Mouse (Mus musculus) heart, adult 2 months (tissue): ENCODE results near the gene Trpm1. TPM values are rescaled to one million over a fixed set of nuclear protein-coding genes. Genes with fewer than 3 reads are reported as not detected.

Experiments
- DNase-seq, 2 experiments: peaks; one replicate each; pipeline ENCODE4 v3.0.0; 2021
- H3K27ac ChIP-seq: fragments of 200-600 bp; 2 replicates; pipeline ENCODE4 v1.8.1; 2022
- H3K27me3 ChIP-seq: fragments of 200-500 bp; 2 replicates; pipeline ENCODE4 v1.6.1; 2012; ENCODE audit warnings: mild to moderate bottlenecking, low read length, inconsistent platforms, mixed read lengths; ENCODE audit not compliant: control insufficient read depth, insufficient read depth
- H3K36me3 ChIP-seq: fragments of 200-500 bp; 2 replicates; pipeline ENCODE4 v1.6.1; 2012; ENCODE audit warnings: low read length, inconsistent platforms; ENCODE audit not compliant: control insufficient read depth, insufficient read depth
- H3K4me1 ChIP-seq: fragments of 200-500 bp; 2 replicates; pipeline ENCODE4 v1.6.1; 2011; ENCODE audit warnings: low read length; ENCODE audit not compliant: control insufficient read depth, insufficient read depth
- H3K4me3 ChIP-seq: fragments of 200-600 bp; 2 replicates; pipeline ENCODE4 v1.8.1; 2022
- H3K79me2 ChIP-seq: fragments of 200-500 bp; replicated peaks from 2 replicates; pipeline ENCODE4 v1.6.1; 2012; ENCODE audit warnings: mild to moderate bottlenecking, inconsistent platforms, low read length, moderate library complexity, mixed read lengths; ENCODE audit not compliant: control insufficient read depth, insufficient read depth
- H3K9ac ChIP-seq: fragments of 200-500 bp; 2 replicates; pipeline ENCODE4 v1.6.1; 2012; ENCODE audit warnings: low read depth, mild to moderate bottlenecking, control low read depth, inconsistent platforms, low read length, mixed read lengths
- CTCF ChIP-seq: fragments of 200-600 bp; IDR thresholded peaks from 2 replicates; pipeline ENCODE4 v1.8.1; 2022; ENCODE audit warnings: antibody characterized with exemption, mild to moderate bottlenecking, moderate library complexity
- EP300 ChIP-seq: fragments of 200-500 bp; IDR thresholded peaks from 2 replicates; pipeline ENCODE4 v1.6.1; 2011; ENCODE audit warnings: low read depth, low read length, control low read depth; ENCODE audit not compliant: insufficient read depth
- POLR2A ChIP-seq: fragments of 200-500 bp; IDR thresholded peaks from 2 replicates; pipeline ENCODE4 v1.6.1; 2011; ENCODE audit warnings: mild to moderate bottlenecking, low read depth, low read length, control low read depth; ENCODE audit not compliant: insufficient read depth
- WGBS: fragments of 180-500 bp; shearing (Covaris S2); methylation state at CpG from one replicate; pipeline ENCODE4 v1.1.7; 2018; 5-methylcytosine and 5-hydroxymethylcytosine counted together
- intact Hi-C: fragments of 180-260 bp; cut with DNase I; formaldehyde crosslinking; loops from one replicate; pipeline ENCODE4 v1.15.1; 2025
- polyA plus RNA-seq: library from polyadenylated mRNA; depleted of rRNA; stranded (reverse); fragments of >200 nt; gene quantifications from 2 replicates; pipeline ENCODE4 v1.2.3, GENCODE M21; 2012
- total RNA-seq, 2 experiments: library from RNA; stranded (reverse); gene quantifications; 2 replicates each; pipeline ENCODE4 v1.2.3; 2021

The Trpm1 gene
- total and polyA plus RNA-seq, 3 experiments = 0.06 TPM; not detected in 2

GRCm38 (mm10) chr7:64249715-64250114 is 96.1 kb downstream of the Trpm1 start:
- peak in 1 of 2 experiments; percentile 24 for DNase-seq
- no peaks in the 10 kb centered on the region for H3K79me2 ChIP-seq
- no peak overlapping the region for H3K9ac ChIP-seq
- WGBS = 16% methylated on average over 4 of the region's 4 CpGs
- H3K4me1 ChIP-seq = peaks cover 4% of the 10 kb centered on the region; the same call in 1 of the 2 replicates
- TF ChIP-seq EP300 = 0 out of 2 replicates have a peak, but pooled peaks have one; percentile 27
- no peak for TF ChIP-seq POLR2A
- no peak overlapping the region for H3K27ac ChIP-seq
- H3K36me3 ChIP-seq = no peaks in the 10 kb centered on the region
- intact Hi-C loops = no loop called here
- H3K27me3 ChIP-seq = no peaks in the 10 kb centered on the region
- no peak overlapping the region for H3K4me3 ChIP-seq

- H3K27ac ChIP-seq = no peak overlapping the region
- WGBS = 85% methylated on average over 7 of the region's 7 CpGs
- H3K27me3 ChIP-seq = no peaks in the 10 kb centered on the region
- H3K36me3 ChIP-seq = no peaks in the 10 kb centered on the region
- DNase-seq = no peak
- H3K4me1 ChIP-seq = peaks cover 4% of the 10 kb centered on the region; the same call in 1 of the 2 replicates
- no peak overlapping the region for H3K9ac ChIP-seq
- TF ChIP-seq EP300 = no peak
- TF ChIP-seq CTCF = no peak
- TF ChIP-seq POLR2A = no peak
- intact Hi-C loops = no loop called here
- no peak overlapping the region for H3K4me3 ChIP-seq
- H3K79me2 ChIP-seq = no peaks in the 10 kb centered on the region
Observed at GRCm38 (mm10) chr7:64250417-64250816, 96.8 kb downstream of the Trpm1 start.

DNA sequence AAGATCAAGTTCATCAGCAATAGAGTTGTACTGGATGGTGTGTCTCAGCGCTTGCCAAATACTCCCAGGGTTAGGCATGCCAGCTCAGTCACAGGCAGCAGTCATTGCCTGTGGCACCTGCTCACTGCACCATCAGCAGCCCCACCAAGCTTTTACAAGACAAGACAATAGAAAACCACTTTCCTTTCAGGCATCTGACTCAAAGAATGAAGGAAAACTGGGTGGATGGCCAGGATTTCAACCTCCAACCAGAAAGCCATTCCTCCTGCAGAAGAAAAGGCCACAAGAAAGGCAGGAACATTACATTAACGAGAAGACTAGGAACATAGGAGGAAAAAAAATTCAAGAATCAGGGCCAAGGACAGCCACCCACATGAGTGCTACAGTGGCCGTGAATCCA is 100.1 kb downstream of the Trpm1 start:
- H3K79me2 ChIP-seq = no peaks in the 10 kb centered on the region
- H3K36me3 ChIP-seq = no peaks in the 10 kb centered on the region
- 85% methylated on average over 3 of the region's 3 CpGs for WGBS
- intact Hi-C loops = no loop called here
- no peak overlapping the region for H3K4me3 ChIP-seq
- no peak overlapping the region for H3K27ac ChIP-seq
- DNase-seq = no peak
- H3K27me3 ChIP-seq = no peaks in the 10 kb centered on the region; the same call in 1 of the 2 replicates
- H3K9ac ChIP-seq = no peak overlapping the region
- TF ChIP-seq POLR2A (no peak), EP300 (no peak), CTCF (no peak)
- H3K4me1 ChIP-seq = peaks cover 4% of the 10 kb centered on the region; the same call in 1 of the 2 replicates

GRCm38 (mm10) chr7:64265502-64266279 is 112.1 kb downstream of the Trpm1 start:
- TF ChIP-seq EP300 = no peak
- TF ChIP-seq CTCF = no peak
- TF ChIP-seq POLR2A = no peak
- intact Hi-C loops = no loop called here
- peaks cover 7% of the 10 kb centered on the region for H3K27me3 ChIP-seq
- H3K4me1 ChIP-seq = no peaks in the 10 kb centered on the region
- H3K9ac ChIP-seq = no peak overlapping the region
- no peak overlapping the region for H3K4me3 ChIP-seq
- no peak for DNase-seq
- no peaks in the 10 kb centered on the region for H3K36me3 ChIP-seq
- H3K79me2 ChIP-seq = no peaks in the 10 kb centered on the region
- H3K27ac ChIP-seq = no peak overlapping the region
- WGBS = 65% methylated on average over 13 of the region's 13 CpGs

DNA sequence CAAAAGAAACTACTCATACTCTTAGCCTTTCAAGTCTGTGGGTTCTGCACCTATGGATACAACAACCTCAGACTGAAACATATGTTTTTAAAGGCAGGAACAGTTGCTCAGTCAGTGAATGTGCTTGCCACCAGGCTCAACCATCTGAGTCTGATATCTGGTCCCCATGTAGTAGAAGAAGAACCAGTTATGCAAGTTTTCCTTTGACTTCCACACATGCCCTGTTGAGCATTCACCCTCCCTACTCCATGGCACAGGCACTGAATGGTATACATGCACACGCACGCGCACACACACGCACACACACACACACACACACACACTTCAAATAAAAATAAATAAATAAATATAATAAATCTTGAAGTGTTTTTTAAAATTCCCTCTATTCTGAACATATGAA is 113.0 kb downstream of the Trpm1 start:
- no peak overlapping the region for H3K9ac ChIP-seq
- intact Hi-C loops = no loop called here
- no peak overlapping the region for H3K4me3 ChIP-seq
- WGBS = 92% methylated on average over 4 of the region's 4 CpGs
- peaks cover 7% of the 10 kb centered on the region for H3K27me3 ChIP-seq
- TF ChIP-seq CTCF = no peak
- no peak for TF ChIP-seq EP300
- TF ChIP-seq POLR2A = no peak
- no peaks in the 10 kb centered on the region for H3K36me3 ChIP-seq
- H3K79me2 ChIP-seq = no peaks in the 10 kb centered on the region
- no peak for DNase-seq
- H3K4me1 ChIP-seq = no peaks in the 10 kb centered on the region
- H3K27ac ChIP-seq = no peak overlapping the region

DNA sequence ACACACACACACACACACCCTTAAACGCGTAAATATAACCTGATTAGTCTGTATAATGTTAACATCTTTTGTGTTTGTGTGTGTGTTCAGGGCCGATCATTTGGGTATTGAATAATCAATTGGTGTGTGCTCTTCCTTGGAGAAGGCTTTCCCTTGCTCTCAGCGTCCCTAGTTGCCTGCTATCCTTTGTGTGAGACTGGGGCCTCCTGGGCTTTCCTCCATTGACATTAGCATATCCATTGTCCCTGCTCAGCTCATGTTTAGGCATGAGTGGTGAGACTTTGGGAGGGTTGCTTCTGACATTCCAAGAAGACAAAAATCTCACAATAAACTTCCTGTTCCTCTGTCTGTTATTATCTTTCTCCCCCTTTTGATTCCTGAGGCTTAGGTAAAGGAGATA is 118.3 kb downstream of the Trpm1 start:
- TF ChIP-seq EP300 (no peak), POLR2A (no peak), CTCF (no peak)
- WGBS = 60% methylated on average over 4 of the region's 4 CpGs
- intact Hi-C loops = no loop called here

More for the DNA sequence above, 118.3 kb downstream of the Trpm1 start:
- Histone ChIP-seq H3K27me3 (peaks cover 7% of the 10 kb centered on the region), H3K4me1 (no peaks in the 10 kb centered on the region), H3K36me3 (no peaks in the 10 kb centered on the region), H3K79me2 (no peaks in the 10 kb centered on the region), H3K27ac (no peak overlapping the region), H3K4me3 (no peak overlapping the region), H3K9ac (no peak overlapping the region)
- DNase-seq = no peak
